Mouse (Mus musculus) Patski (cell line): ENCODE measurements around the gene Shisa3. TPM values are rescaled to one million over a fixed set of nuclear protein-coding genes. Genes with fewer than 3 reads are reported as not detected.

Experiments
- ATAC-seq: fragments of 100-300 bp; one replicate; pipeline ENCODE4 v1.8.0; 2021
- CTCF ChIA-PET: fragments of 350-600 bp; sonication (Branson Sonifier 250); formaldehyde crosslinking; loops from one replicate; lab custom pipeline; 2022; ENCODE audit warnings: inconsistent platforms; lab: Charles Lee
- POLR2A ChIA-PET: fragments of 350-600 bp; sonication (Branson Sonifier 250); formaldehyde crosslinking; loops from one replicate; lab custom pipeline; 2022; ENCODE audit warnings: antibody characterized with exemption, inconsistent platforms; lab: Charles Lee
- DNase-seq: peaks from one replicate; pipeline ENCODE4 v3.0.0-alpha.2; 2011; ENCODE audit warnings: low read depth, low spot score
- H3K27me3 ChIP-seq: fragments of 371-371 bp; one replicate; pipeline ENCODE4 v1.5.1; 2021
- CTCF ChIP-seq: fragments of 100-300 bp; IDR thresholded peaks from one replicate; pipeline ENCODE4 v1.5.1; 2021
- in situ Hi-C: fragments of 300-500 bp; cut with MboI; formaldehyde crosslinking; loops from 3 replicates; pipeline ENCODE4 v1.11.1; 2018; ENCODE audit warnings: low pct_unique_long_range_greater_than_20kb, mixed read lengths
- polyA plus RNA-seq: library from polyadenylated mRNA; unstranded; gene quantifications from one replicate; pipeline ENCODE4 v1.2.3, GENCODE M21; 2021

Shisa3 gene
- polyA plus RNA-seq: not detected

GRCm38 (mm10) chr5:67607804-67608673, at the start of gene Shisa3:
TSS of gene Shisa3 (plus strand) at chr5:67607882.
- no peak for ATAC-seq
- no peak for DNase-seq
- H3K27me3 ChIP-seq: peaks cover 32% of the 10 kb centered on the region
- ChIA-PET CTCF (no interaction called here), POLR2A (no interaction called here)
- TF ChIP-seq CTCF: no peak
- in situ Hi-C loops: no loop called here

- in situ Hi-C loops: no loop called here
- ATAC-seq (no peak), DNase-seq (no peak)
- CTCF ChIA-PET: no interaction called here
- no peak for TF ChIP-seq CTCF
- H3K27me3 ChIP-seq: peaks cover 11% of the 10 kb centered on the region
- POLR2A ChIA-PET: no interaction called here
These were observed 49.0 kb upstream of the Shisa3 start for GRCm38 (mm10) chr5:67558644-67559043.

DNA sequence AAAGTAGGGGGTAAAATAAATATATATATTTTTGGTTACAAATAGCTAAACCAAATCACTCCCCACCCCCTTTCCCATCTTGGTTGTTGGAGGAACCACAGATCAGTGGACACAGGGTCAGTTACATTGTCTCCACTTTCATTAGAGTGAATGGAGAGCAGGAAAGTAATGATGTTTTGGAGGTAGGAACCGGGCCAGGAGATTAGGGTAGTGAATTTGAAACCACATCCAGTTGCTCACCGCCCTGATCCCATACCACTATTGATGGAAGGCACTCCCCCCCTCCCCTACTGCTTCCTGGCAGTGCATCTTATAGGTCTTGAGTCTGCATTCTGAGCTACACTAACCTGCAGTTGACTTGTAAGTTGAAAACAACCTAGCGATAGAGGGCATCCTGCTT, 48.6 kb upstream of the Shisa3 start:
- H3K27me3 ChIP-seq: peaks cover 11% of the 10 kb centered on the region
- POLR2A ChIA-PET: no interaction called here
- in situ Hi-C loops: no loop called here
- ATAC-seq (no peak), DNase-seq (no peak)
- no peak for TF ChIP-seq CTCF
- CTCF ChIA-PET: no interaction called here

DNA sequence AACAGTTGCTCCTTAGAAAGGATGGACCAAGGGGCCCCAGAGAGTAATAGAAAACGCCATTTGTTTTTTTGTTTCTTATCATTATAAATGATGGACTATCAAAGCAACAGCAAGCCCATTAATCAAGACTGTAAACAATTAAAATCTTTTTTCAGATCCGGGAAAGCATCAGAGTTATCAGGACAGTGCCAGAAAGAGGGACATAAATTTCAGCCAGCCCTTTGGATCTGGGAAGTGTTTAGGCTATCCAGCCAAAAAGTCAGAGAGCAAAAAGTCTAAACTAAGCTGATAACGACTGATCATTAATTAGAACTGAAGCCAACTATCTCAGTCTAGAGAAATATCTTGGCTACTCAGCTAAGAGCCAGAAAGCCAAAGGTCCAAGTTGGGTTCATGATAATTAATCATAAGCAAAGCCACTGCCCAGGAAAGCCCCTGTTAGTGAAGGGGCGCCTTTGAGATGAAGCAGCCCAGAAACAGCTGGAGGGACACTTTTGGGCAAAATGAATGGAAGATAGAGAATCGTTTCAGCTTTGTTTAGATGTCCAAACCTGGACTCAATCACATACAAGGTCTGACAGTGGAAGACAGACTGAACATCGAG, 35.0 kb upstream of the Shisa3 start:
- peaks cover 7% of the 10 kb centered on the region for H3K27me3 ChIP-seq
- POLR2A ChIA-PET: no interaction called here
- DNase-seq (no peak), ATAC-seq (no peak)
- in situ Hi-C loops: no loop called here
- CTCF ChIA-PET: no interaction called here
- TF ChIP-seq CTCF: no peak

- no peak for ATAC-seq
- DNase-seq: no peak
- no peak for TF ChIP-seq CTCF
- CTCF ChIA-PET: no interaction called here
- in situ Hi-C loops: no loop called here
- peaks cover 3% of the 10 kb centered on the region for H3K27me3 ChIP-seq
- POLR2A ChIA-PET: no interaction called here
These were observed 33.6 kb upstream of the Shisa3 start for GRCm38 (mm10) chr5:67574039-67574438.

GRCm38 (mm10) chr5:67575705-67576104, 32.0 kb upstream of the Shisa3 start:
- DNase-seq (no peak), ATAC-seq (no peak)
- H3K27me3 ChIP-seq: peaks cover 3% of the 10 kb centered on the region
- ChIA-PET POLR2A (no interaction called here), CTCF (no interaction called here)
- in situ Hi-C loops: no loop called here
- TF ChIP-seq CTCF: no peak

GRCm38 (mm10) chr5:67579725-67580633, 27.7 kb upstream of the Shisa3 start:
- no peaks in the 10 kb centered on the region for H3K27me3 ChIP-seq
- ATAC-seq: no peak
- no peak for DNase-seq
- TF ChIP-seq CTCF: peak; percentile 46
- in situ Hi-C loops: no loop called here
- POLR2A ChIA-PET: no interaction called here
- CTCF ChIA-PET: no interaction called here

DNA sequence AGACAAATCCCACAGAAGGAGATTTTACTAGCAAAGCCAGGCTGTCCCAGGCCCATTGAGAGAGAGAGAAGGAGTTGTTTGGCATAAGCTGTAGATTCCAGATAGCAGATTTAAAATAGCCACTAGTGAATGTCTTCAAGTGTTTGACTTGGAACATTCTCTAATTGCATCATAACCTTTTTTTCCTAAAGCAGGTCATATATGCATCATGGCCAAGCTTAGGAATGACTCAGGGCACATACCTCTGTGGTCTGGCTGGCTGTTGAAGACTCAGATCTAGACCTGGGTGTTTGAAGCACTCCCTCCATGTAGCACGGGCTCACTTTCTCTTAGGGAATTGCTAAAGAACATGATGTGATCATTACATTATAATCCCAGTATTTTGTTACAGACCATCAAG, 12.6 kb upstream of the Shisa3 start:
- CTCF ChIA-PET: no interaction called here
- ATAC-seq (no peak), DNase-seq (no peak)
- POLR2A ChIA-PET: no interaction called here
- in situ Hi-C loops: no loop called here
- TF ChIP-seq CTCF: no peak
- H3K27me3 ChIP-seq: peaks cover 13% of the 10 kb centered on the region

DNA sequence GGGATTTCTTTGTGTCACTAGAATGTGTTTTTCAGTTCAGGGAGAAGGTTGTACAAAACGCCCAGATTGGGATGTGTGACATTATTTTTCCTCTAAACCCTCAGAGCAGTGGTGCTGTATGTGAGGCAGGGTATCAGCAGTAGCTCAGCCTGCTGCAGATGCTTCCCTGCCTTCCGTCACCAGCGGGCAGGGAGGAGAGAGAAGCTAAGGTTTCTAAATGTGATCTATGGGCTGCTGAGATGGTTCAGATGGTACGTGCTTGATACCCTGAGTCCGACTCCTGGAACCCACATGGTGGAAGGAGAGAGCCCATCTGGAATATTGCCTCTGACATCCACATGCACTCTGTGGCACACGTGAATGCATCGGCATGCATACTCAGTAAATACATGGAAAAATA, 12.1 kb upstream of the Shisa3 start:
- TF ChIP-seq CTCF: no peak
- in situ Hi-C loops: no loop called here
- POLR2A ChIA-PET: no interaction called here
- CTCF ChIA-PET: no interaction called here
- peaks cover 13% of the 10 kb centered on the region for H3K27me3 ChIP-seq
- DNase-seq (no peak), ATAC-seq (no peak)

DNA sequence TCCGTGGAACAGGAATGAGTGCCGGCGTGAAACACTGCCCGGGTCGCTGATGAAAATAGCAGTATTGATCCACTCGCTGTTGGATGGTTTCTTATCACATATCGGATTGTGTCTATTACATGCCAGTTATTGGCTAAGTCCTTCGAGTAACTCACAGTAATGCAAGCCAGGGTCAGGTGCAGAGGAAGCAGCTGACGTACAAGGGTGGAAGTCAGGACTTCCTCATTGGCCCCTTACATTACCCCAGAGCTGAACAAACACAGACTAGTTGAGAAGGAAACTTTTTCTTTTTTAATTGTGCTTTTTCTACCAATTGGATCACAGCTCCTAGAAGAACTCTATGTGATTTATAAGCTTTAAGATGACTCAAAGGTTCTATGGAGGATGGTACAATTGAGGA, 7.7 kb upstream of the Shisa3 start:
- DNase-seq: no peak
- TF ChIP-seq CTCF: no peak
- in situ Hi-C loops: no loop called here
- POLR2A ChIA-PET: no interaction called here
- CTCF ChIA-PET: no interaction called here
- H3K27me3 ChIP-seq: peaks cover 13% of the 10 kb centered on the region
- ATAC-seq: no peak

GRCm38 (mm10) chr5:67605951-67606350, 1.7 kb upstream of the Shisa3 start:
- DNase-seq: no peak
- no peak for TF ChIP-seq CTCF
- peaks cover 29% of the 10 kb centered on the region for H3K27me3 ChIP-seq
- in situ Hi-C loops: no loop called here
- CTCF ChIA-PET: no interaction called here
- no peak for ATAC-seq
- POLR2A ChIA-PET: no interaction called here
